Mouse (Mus musculus): Measurements from ENCODE around the gene Fkbp15.

GRCm38 (mm10) chr4:62267101-62267500 is 93.2 kb downstream of the Fkbp15 start:
- no peak for TF ChIP-seq CTCF (conservative IDR thresholded peaks at IDR 0.05; ENCODE audit: insufficient read depth, insufficient read length, low read depth, low read length)
- TF ChIP-seq POLR2A (IDR thresholded peaks at IDR 0.05; ENCODE audit: low read depth, low read length): no peak

All from kidney, adult 2 months (tissue).